Mouse (Mus musculus): Measurements from ENCODE around the gene Cfap61.

The Cfap61 gene

DNA sequence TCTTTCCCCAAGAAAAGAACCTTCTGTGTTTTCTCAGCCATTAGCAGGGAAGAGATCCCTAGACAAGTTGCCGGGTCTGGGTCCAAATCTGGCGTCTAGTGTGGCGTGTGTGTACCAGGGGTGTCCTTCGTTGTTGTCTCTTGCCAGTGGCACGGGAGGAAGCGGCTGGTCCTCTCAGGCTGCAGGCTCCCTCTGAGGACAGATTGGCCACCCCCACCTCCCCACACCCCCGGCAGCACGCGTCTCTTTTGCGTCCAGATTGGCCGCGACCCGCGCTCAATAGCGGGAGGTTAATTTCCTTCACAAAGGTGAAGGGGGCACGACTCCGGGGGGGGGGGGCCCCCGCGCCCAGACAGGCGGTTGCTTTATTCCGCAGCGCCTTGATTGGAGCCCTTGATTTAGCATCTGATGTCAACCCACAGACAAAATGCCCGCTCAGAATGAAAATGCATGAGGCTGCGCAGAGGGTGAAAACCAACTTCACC lies 286.0 kb downstream of the Cfap61 start:
- DNase-seq (ENCODE audit: inconsistent age in 2 of 2, low spot score in 1 of 2) = no peak

DNA sequence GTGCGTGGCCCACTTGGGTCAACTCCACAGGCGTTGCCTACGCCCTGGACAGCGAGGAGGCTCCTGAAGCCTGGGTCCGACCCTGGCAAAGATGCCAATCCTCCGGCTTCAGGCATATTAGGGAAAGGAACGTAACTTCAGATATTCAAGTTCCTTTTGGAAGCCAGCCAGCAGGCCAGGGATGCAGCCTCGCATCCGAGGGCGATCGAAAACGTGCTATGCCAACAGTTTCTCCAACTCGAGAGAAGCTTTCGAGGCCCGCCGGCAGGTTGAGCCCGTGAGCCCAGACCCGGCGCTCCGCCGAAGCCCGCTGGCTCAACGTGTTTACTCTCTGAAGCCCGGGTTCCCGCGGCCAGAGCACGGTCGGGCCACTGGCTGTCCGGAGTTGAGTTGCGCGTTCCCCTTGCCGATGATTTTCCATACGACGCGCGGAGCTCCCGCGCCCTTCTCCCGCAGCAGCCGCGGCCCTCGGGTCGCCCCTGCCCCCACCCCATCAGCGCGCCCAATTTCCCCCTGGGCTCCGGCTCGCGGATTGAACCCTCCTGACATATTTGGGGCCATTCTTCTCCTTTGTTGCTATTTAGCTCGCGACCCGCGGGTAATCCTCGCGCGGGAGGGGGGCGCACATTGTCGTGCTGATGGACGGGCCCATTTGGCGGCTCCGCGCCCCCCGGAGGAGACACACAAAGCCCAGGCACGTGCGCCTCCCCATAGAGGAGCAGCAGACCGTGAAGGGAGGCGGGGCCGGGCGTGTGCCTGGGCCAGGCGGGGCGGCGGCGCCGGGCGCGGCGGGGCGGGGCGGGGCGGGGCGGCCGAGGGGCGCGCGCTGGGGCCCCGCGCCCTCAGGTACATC lies 286.7 kb downstream of the Cfap61 start, which contains the start of gene Insm1:
Gene Insm1 (plus strand): TSS at position 846 of the 853 bp plus-strand sequence.
- DNase-seq (ENCODE audit: inconsistent age in 2 of 2, low spot score in 1 of 2) = peak; percentile 39 to 83

- DNase-seq (ENCODE audit: inconsistent age in 2 of 2, low spot score in 1 of 2) = peak; percentile 50 to 74
Measured at GRCm38 (mm10) chr2:146221929-146222278, 287.3 kb downstream of the Cfap61 start.

- DNase-seq (ENCODE audit: inconsistent age in 2 of 2, low spot score in 1 of 2) = peak in 1 of 2 experiments; percentile 59
Measured at GRCm38 (mm10) chr2:146222279-146223175, 287.9 kb downstream of the Cfap61 start.

DNA sequence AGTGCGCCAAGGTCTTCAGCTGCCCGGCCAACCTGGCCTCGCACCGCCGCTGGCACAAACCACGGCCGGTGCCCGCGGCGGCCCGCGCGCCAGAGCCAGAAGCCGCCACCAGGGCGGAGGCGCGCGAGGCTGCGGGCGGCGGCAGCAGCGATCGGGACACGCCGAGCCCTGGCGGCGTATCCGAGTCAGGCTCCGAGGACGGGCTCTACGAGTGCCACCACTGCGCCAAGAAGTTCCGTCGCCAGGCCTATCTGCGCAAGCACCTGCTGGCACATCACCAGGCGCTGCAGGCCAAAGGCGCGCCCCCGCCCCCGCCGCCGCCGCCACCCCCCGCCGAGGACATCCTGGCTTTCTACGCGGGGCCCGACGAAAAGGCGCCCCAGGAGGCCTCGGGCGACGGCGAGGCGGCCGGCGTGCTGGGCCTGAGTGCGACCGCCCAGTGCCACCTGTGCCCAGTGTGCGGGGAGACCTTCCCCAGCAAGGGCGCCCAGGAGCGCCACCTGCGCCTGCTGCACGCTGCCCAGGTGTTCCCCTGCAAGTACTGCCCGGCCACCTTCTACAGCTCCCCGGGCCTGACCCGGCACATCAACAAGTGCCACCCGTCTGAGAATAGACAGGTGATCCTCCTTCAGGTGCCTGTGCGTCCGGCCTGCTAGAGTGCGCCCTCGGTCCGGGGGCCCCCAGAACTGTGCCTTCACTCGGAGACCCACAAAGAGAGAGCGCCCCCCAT lies 288.8 kb downstream of the Cfap61 start:
- peak; percentile 25 to 72 for DNase-seq (ENCODE audit: inconsistent age in 2 of 2, low spot score in 1 of 2)

DNA sequence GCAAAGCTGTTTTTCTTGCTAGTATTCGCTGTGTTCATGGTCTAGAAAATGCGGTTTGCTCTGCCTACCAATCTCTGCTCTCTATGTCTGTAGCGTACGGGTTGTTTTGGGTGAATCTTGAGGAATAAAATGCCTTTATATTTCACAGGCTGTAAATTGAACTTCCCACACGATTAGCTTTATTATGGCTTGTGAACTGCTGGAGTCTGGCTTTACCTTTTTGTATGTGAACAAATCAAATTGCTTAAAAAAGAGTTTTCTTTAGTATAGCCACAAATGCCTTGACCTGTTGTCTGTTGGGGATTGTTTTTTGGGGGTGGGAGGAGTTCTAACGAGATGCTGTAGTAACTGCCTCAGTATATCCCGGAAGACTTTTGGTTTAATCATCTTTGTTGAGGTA lies 289.6 kb downstream of the Cfap61 start:
- DNase-seq (ENCODE audit: inconsistent age in 2 of 2, low spot score in 1 of 2) = no peak

GRCm38 (mm10) chr2:146225818-146226217 lies 291.2 kb downstream of the Cfap61 start:
- DNase-seq (ENCODE audit: inconsistent age in 2 of 2, low spot score in 1 of 2) = no peak

DNA sequence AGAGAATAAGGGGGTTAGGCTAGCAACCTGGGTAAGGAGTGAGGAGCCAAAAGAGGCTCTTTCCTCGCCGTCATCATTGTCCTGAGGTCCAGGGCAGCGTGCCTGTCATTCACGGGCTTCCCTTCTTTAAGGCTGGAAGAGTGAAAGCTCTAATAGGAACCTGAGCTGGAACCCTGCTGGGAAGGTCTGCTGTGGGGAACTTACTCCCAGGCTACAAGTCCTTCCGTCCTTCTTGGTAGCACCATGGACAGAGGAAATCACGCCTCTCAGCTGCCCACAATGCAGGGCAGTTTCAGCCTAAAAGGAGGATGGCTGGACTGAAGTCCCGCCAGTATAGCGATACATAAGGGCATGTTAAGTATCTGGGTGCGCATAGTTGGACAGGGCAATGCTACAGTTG lies 291.9 kb downstream of the Cfap61 start:
- peak; percentile 60 to 89 for DNase-seq (ENCODE audit: inconsistent age in 2 of 2, low spot score in 1 of 2)

DNA sequence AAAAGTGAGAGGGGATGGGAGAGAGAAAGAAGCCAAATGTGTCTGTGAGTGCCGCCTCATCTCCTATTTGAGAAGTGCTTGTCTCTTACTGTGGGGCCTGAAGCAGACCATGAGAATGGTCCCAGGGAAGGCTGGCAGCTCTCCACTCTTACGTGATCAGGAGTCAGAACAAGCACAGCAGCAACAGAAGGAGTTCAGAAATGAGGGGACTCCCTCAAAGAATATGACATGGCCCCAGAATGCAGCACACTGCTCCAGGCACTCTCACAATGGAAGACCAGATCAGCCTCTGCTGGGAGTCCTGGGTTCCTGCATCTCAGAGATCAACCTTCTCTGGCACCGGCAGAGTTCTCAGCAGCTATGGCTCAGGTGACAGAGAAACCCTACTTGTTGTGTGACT lies 293.1 kb downstream of the Cfap61 start:
- no peak for DNase-seq (ENCODE audit: inconsistent age in 2 of 2, low spot score in 1 of 2)

DNA sequence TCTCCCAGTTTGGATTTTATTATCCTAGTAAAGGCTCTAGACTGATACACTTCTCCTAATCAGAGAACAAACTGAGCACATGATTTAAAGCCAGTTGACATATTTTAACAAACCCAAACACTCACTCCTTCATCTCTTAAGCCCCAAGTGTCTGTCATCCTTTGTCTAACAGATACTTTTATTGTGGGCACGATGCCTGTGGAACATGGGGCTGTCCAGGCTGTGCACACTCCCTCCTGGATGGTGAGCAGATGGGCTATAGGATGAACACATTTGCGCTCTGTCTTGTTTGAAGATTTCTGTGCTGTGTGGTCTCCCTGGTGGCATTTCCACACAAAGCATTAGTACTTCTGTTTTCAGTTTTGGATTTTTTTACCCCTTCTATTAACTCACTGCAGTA lies 293.9 kb downstream of the Cfap61 start:
- no peak for DNase-seq (ENCODE audit: inconsistent age in 2 of 2, low spot score in 1 of 2)

DNA sequence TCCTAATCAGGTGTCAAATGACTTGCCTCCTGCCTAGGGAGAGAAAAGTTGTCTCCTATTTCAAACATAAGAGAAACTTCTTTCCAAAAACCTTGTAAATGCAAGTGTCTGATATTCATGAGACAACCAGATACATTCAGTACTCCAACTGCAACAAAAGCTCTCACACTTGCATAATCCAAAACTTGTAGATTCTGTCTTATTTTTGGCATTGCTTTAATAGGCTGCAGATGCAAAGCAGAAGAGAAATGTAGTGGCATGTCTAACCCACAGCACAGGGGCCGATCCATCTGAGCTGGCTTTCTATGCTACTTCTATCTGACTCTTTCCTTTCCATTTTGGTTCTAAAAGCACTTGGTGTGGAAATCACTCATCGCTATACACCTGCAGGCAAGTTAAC lies 296.9 kb downstream of the Cfap61 start:
- no peak for DNase-seq (ENCODE audit: inconsistent age in 2 of 2, low spot score in 1 of 2)

DNA sequence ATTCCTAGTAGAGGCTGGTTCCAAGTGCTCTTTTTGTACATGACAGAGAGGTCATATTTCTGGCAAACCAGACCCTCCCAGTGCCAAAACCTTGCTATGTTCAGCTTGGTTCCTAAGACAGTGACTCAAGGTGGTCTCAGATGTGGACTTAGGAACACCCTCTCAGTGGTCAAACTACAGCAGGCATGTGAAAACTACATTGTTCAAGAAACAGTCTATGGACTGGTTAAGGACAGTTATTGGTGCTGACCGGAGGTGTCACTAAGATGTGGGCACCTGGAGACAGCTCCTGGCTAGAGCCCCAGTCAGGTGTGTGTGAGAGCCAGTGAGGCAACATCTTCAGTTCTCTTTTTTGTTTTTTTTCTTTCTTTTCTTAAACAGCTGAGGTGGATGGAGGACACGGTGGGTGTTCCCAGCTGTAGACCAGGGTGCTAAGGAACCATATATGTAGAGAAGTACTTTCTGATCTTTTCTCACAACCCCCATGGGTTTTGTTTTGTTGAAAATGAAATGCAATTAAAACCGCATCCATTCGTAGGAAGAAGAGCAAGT lies 304.7 kb downstream of the Cfap61 start:
- no peak for DNase-seq (ENCODE audit: inconsistent age in 2 of 2, low spot score in 1 of 2)

GRCm38 (mm10) chr2:146244049-146244448 lies 309.5 kb downstream of the Cfap61 start:
- DNase-seq (ENCODE audit: inconsistent age in 2 of 2, low spot score in 1 of 2) = no peak

DNA sequence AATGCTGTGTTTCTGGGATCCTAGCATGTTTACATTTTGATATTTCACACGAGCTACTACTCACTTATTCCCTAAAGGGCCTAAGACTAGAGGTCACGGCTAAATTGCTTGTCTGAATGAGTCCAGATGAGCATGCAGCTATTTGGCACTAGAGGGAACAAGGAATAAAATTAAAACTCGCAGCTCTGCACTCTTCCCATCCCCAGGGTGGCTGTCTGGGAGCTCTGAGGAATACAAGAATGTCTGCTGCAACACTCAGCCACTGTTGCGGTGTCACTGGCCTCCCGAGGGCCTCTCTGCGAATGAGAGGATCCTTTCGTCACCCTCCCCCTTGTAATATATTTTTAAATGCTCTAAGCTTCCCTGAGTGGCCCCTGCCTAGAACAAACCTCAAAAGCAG lies 310.8 kb downstream of the Cfap61 start:
- DNase-seq (ENCODE audit: inconsistent age in 2 of 2, low spot score in 1 of 2) = no peak

- DNase-seq (ENCODE audit: inconsistent age in 2 of 2, low spot score in 1 of 2) = no peak
Measured at GRCm38 (mm10) chr2:146246409-146247075, 312.0 kb downstream of the Cfap61 start.

DNA sequence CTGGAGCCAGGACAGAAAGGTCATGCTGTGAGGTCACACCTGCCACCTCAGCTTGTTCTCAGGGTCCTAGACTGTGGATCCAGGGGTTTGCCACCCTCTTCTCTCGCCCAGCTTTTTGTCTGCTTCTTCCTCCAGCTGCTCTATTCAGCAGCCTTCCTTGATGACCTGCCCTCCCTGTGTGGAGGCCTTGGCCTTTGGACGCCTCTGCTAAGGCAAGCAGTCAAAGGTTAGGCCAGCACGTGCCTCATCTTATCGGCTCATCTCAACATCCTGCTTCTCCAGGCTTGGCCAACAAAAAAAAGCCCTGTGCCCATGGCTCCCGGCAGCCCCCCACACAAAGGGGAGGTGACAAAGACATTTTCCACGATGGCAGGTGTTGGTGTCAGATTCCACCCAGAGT lies 313.0 kb downstream of the Cfap61 start:
- DNase-seq (ENCODE audit: inconsistent age in 2 of 2, low spot score in 1 of 2) = no peak

- no peak for DNase-seq (ENCODE audit: inconsistent age in 2 of 2, low spot score in 1 of 2)
Measured at GRCm38 (mm10) chr2:146249033-146249432, 314.4 kb downstream of the Cfap61 start.

GRCm38 (mm10) chr2:146250236-146250904 lies 315.8 kb downstream of the Cfap61 start:
- no peak for DNase-seq (ENCODE audit: inconsistent age in 2 of 2, low spot score in 1 of 2)

- no peak for DNase-seq (ENCODE audit: inconsistent age in 2 of 2, low spot score in 1 of 2)
Measured at GRCm38 (mm10) chr2:146254387-146254786, 319.8 kb downstream of the Cfap61 start.

- no peak for DNase-seq (ENCODE audit: inconsistent age in 2 of 2, low spot score in 1 of 2)
Measured at GRCm38 (mm10) chr2:146255636-146256035, 321.1 kb downstream of the Cfap61 start.
